In genomic region chr12:86890796-86891301, GRCm38 (mm10) we compare ENCODE assay signal across 9 mouse cellular contexts. TPM values are rescaled to one million over a fixed set of nuclear protein-coding genes. Genes with fewer than 3 reads are reported as not detected.
DNase-seq lines count a peak whose midpoint lies in the region; ATAC-seq and TF ChIP-seq lines count a peak whose summit lies in the region.
"Had no signal": no experiment of that assay in that cellular context is flagged by ENCODE, and none has a peak within 500 bp of the region (broad histone marks: within the 10 kb centered on the region; RNA-seq: fewer than 3 reads in every experiment).

No protein-coding gene starts in this region.

- no peak for TF ChIP-seq EP300 in stomach, postnatal 0 days (optimal IDR thresholded peaks at IDR 0.05)

- H3K9ac ChIP-seq in heart, embryonic 14.5 days (ENCODE audit: low read length), result peak overlapping the region; percentile 85
- H3K9ac ChIP-seq in liver, embryonic 16.5 days (ENCODE audit: low read depth, low read length), result peak overlapping the region; percentile 44; the same call in 1 of the 2 replicates
- H3K9ac ChIP-seq in stomach, postnatal 0 days (ENCODE audit: low read length), result 0 out of 2 replicates have a peak overlapping the region, but pooled peaks have one; percentile 31

- no peak for TF ChIP-seq CTCF in stomach, postnatal 0 days (IDR thresholded peaks at IDR 0.05; ENCODE audit: low read depth)

- no peaks in the 10 kb centered on the region for H3K9me3 ChIP-seq in heart, embryonic 14.5 days (ENCODE audit: control insufficient read depth, low read length)
- no peaks in the 10 kb centered on the region for H3K9me3 ChIP-seq in liver, embryonic 16.5 days (replicated peaks; ENCODE audit: control insufficient read depth, low read length)
- no peaks in the 10 kb centered on the region for H3K9me3 ChIP-seq in stomach, postnatal 0 days (ENCODE audit: control insufficient read depth, low read length)

- WGBS in heart, embryonic 14.5 days, result 36% methylated on average over 8 of the region's 8 CpGs
- WGBS in liver, embryonic 16.5 days (ENCODE audit: insufficient replicate concordance), result 46% methylated on average over 8 of the region's 8 CpGs
- WGBS in stomach, postnatal 0 days, result 37% methylated on average over 8 of the region's 8 CpGs

- ATAC-seq in heart, embryonic 14.5 days (ENCODE audit: insufficient number of reproducible peaks, insufficient read depth, low FRiP score, low read depth), result no peak
- ATAC-seq in liver, embryonic 16.5 days (ENCODE audit: low read depth), result no peak
- ATAC-seq in stomach, postnatal 0 days (ENCODE audit: low FRiP score, low TSS enrichment), result no peak
- ATAC-seq: Patski had no signal

- peak overlapping the region; percentile 91 for H3K4me2 ChIP-seq in heart, embryonic 14.5 days (ENCODE audit: low read length)
- no peak overlapping the region for H3K4me2 ChIP-seq in liver, embryonic 16.5 days (ENCODE audit: low read depth, low read length)
- H3K4me2 ChIP-seq in stomach, postnatal 0 days (replicated peaks; ENCODE audit: low read depth), result peak overlapping the region; percentile 11; the same call in 1 of the 2 replicates

- no peaks in the 10 kb centered on the region for H3K27me3 ChIP-seq in heart, embryonic 14.5 days (ENCODE audit: control insufficient read depth, insufficient read depth, low read length)
- peaks cover 38% of the 10 kb centered on the region for H3K27me3 ChIP-seq in liver, embryonic 16.5 days (ENCODE audit: control insufficient read depth, insufficient read depth, low read depth, low read length)
- no peaks in the 10 kb centered on the region for H3K27me3 ChIP-seq in stomach, postnatal 0 days (ENCODE audit: control insufficient read depth, insufficient read depth, low read length)
- H3K27me3 ChIP-seq: Patski had no signal

- no peak overlapping the region for H3K4me3 ChIP-seq in heart, embryonic 14.5 days (ENCODE audit: control insufficient read depth in 1 of 2, insufficient read depth in 1 of 2, low read depth in 1 of 2, low read length in 2 of 2)
- no peak overlapping the region for H3K4me3 ChIP-seq in liver, embryonic 16.5 days (ENCODE audit: low read depth, low read length)
- no peak overlapping the region for H3K4me3 ChIP-seq in stomach, postnatal 0 days (ENCODE audit: low read depth, low read length)

- H3K36me3 ChIP-seq in heart, embryonic 14.5 days (ENCODE audit: control insufficient read depth, insufficient read depth, low read length), result no peaks in the 10 kb centered on the region
- no peaks in the 10 kb centered on the region for H3K36me3 ChIP-seq in liver, embryonic 16.5 days (ENCODE audit: control insufficient read depth, insufficient read depth)
- H3K36me3 ChIP-seq in stomach, postnatal 0 days (ENCODE audit: control insufficient read depth, insufficient read depth, low read length), result no peaks in the 10 kb centered on the region

- peak; percentile 92 for DNase-seq in heart, adult 11 months
- DNase-seq in heart, adult 8-10 months (ENCODE audit: low spot score), result no peak
- peak; percentile 18 for DNase-seq in Muller cell, postnatal 12 days (ENCODE audit: inconsistent ontology term)
- DNase-seq in stomach, postnatal 0 days (ENCODE audit: low spot score), result peak; percentile 58
- no peak for DNase-seq in urinary bladder, postnatal 10 days (ENCODE audit: low spot score)
- no peak for DNase-seq in frontal cortex, postnatal 36 days (ENCODE audit: low spot score in 2 of 2)

- peak overlapping the region; percentile 60 to 99 for H3K27ac ChIP-seq in heart, embryonic 14.5 days (replicated peaks in 1 of 2; ENCODE audit: control insufficient read depth in 1 of 2, insufficient read depth in 1 of 2, low read depth in 2 of 2, low read length in 2 of 2)
- peak overlapping the region; percentile 90 for H3K27ac ChIP-seq in liver, embryonic 16.5 days (ENCODE audit: low read length)
- H3K27ac ChIP-seq in stomach, postnatal 0 days (replicated peaks), result peak overlapping the region; percentile 99

- peaks cover 58 to 90% of the 10 kb centered on the region in 2 experiments for H3K4me1 ChIP-seq in heart, embryonic 14.5 days (ENCODE audit: control insufficient read depth in 2 of 2, insufficient read depth in 2 of 2, low read length in 2 of 2)
- H3K4me1 ChIP-seq in liver, embryonic 16.5 days (ENCODE audit: control insufficient read depth, low read depth, low read length), result peaks cover 70% of the 10 kb centered on the region
- H3K4me1 ChIP-seq in stomach, postnatal 0 days (replicated peaks; ENCODE audit: control insufficient read depth, insufficient read depth), result peaks cover 25% of the 10 kb centered on the region

RNA-seq across cellular contexts. Expression of gene Irf2bpl, which starts 6.3 kb away (rescaled TPM):
- 10 to 100 TPM; 26.2 to 30.4 (median 27.8) TPM for total RNA-seq in heart, adult 8-10 months (2022)
- 32.8 and 36.1 TPM in 2 replicates for polyA plus RNA-seq in heart, embryonic 14.5 days (2014; fragmentation: Nextera tagmentation; extraction: Ambion mirVana)
- 1.8 and 2.3 TPM in 2 replicates for polyA plus RNA-seq in liver, embryonic 16.5 days (2015; fragmentation: Nextera tagmentation; extraction: Ambion mirVana)
- polyA plus RNA-seq in stomach, postnatal 0 days (2015; fragmentation: Nextera tagmentation; extraction: Ambion mirVana), result 19.1 and 19.8 TPM in 2 replicates

RNA-seq across cellular contexts. Expression of gene Cipc, which starts 56.0 kb away (rescaled TPM):
- 10 to 100 TPM; 42.4 to 53.8 (median 48.3) TPM for total RNA-seq in heart, adult 8-10 months (2022)
- polyA plus RNA-seq in heart, embryonic 14.5 days (2014; fragmentation: Nextera tagmentation; extraction: Ambion mirVana), result 26.6 and 27.1 TPM in 2 replicates
- 7.8 and 7.9 TPM in 2 replicates for polyA plus RNA-seq in liver, embryonic 16.5 days (2015; fragmentation: Nextera tagmentation; extraction: Ambion mirVana)
- 10.1 and 10.8 TPM in 2 replicates for polyA plus RNA-seq in stomach, postnatal 0 days (2015; fragmentation: Nextera tagmentation; extraction: Ambion mirVana)

Comparison
In these comparisons a context has a peak if more than half of its experiments do, and no peak if none do; other contexts are left out.
1. DNase-seq: peak in heart, adult 11 months (single experiment), Muller cell, postnatal 12 days (single experiment) and stomach, postnatal 0 days (single experiment); none in heart, adult 8-10 months (single experiment), urinary bladder, postnatal 10 days (single experiment) and frontal cortex, postnatal 36 days (0 of 2).
2. H3K9ac ChIP-seq: peak in every context shown above with its lines; median percentile 85 in heart, embryonic 14.5 days; 44 in liver, embryonic 16.5 days; 31 in stomach, postnatal 0 days.
3. Peak in every context shown above with its lines, with median percentiles within 50 percentile points of each other: H3K27ac ChIP-seq.